Mouse (Mus musculus): ENCODE results near the gene Thoc3. TPM values are rescaled to one million over a fixed set of nuclear protein-coding genes. Genes with fewer than 3 reads are reported as not detected.
A peak's percentile ranks its signal among the peaks of the same experiment; 100 is the strongest.
"Not testable (repeated sequence)": the region's sequence is repeated elsewhere in the genome, so short reads cannot be mapped to it uniquely, and the experiment has no call there.

Thoc3 gene
- 10 to 100 TPM; 27.9 to 41.2 TPM for total RNA-seq (2021)
- long read RNA-seq, transcript Thoc3-201 (6 exons, 2,335 nt) = major isoform, 20 of 21 reads
- long read RNA-seq, partial matches to known transcripts = 0 of 21 reads
- long read RNA-seq, other reads (novel, unspliced or antisense) = 1 of 21 reads

GRCm38 (mm10) chr13:54468098-54469011 lies at the start of gene Thoc3:
Thoc3 (minus strand) TSS chr13:54468849.
- DNase-seq (ENCODE audit: low spot score in 2 of 2) = peak; percentile 89 to 95

- peak in 1 of 2 experiments; percentile 22 for DNase-seq (ENCODE audit: low spot score in 2 of 2)
Measured at GRCm38 (mm10) chr13:54505920-54506319, 37.3 kb upstream of the Thoc3 start.

- DNase-seq (ENCODE audit: low spot score in 2 of 2) = no peak
Measured at GRCm38 (mm10) chr13:54504611-54505260, 36.1 kb upstream of the Thoc3 start.

- peak; percentile 30 to 61 for DNase-seq (ENCODE audit: low spot score in 2 of 2)
Measured at GRCm38 (mm10) chr13:54503604-54504521, 35.2 kb upstream of the Thoc3 start, which contains the start of gene Simc1. Simc1 (plus strand) TSS chr13:54503779.

- peak in 1 of 2 experiments; percentile 6 for DNase-seq (ENCODE audit: low spot score in 2 of 2)
Measured at GRCm38 (mm10) chr13:54503278-54503603, 34.6 kb upstream of the Thoc3 start.

- DNase-seq (ENCODE audit: low spot score in 2 of 2) = no peak
Measured at GRCm38 (mm10) chr13:54501957-54502690, 33.5 kb upstream of the Thoc3 start.

GRCm38 (mm10) chr13:54501352-54501751 lies 32.7 kb upstream of the Thoc3 start:
- no peak for DNase-seq (ENCODE audit: low spot score in 2 of 2)

- not testable (repeated sequence) for DNase-seq (ENCODE audit: low spot score in 2 of 2)
Measured at GRCm38 (mm10) chr13:54499551-54499950, 30.9 kb upstream of the Thoc3 start.

- DNase-seq (ENCODE audit: low spot score in 2 of 2) = no peak
Measured at GRCm38 (mm10) chr13:54491381-54491780, 22.7 kb upstream of the Thoc3 start.

- no peak for DNase-seq (ENCODE audit: low spot score in 2 of 2)
Measured at GRCm38 (mm10) chr13:54490411-54490810, 21.8 kb upstream of the Thoc3 start.

GRCm38 (mm10) chr13:54481498-54481897 lies 12.8 kb upstream of the Thoc3 start:
- no peak for DNase-seq (ENCODE audit: low spot score in 2 of 2)

GRCm38 (mm10) chr13:54479286-54479685 lies 10.6 kb upstream of the Thoc3 start:
- DNase-seq (ENCODE audit: low spot score in 2 of 2) = no peak

- DNase-seq (ENCODE audit: low spot score in 2 of 2) = no peak
Measured at GRCm38 (mm10) chr13:54475702-54476101, 7.1 kb upstream of the Thoc3 start.

GRCm38 (mm10) chr13:54474996-54475395 lies 6.3 kb upstream of the Thoc3 start:
- DNase-seq (ENCODE audit: low spot score in 2 of 2) = no peak

- no peak for DNase-seq (ENCODE audit: low spot score in 2 of 2)
Measured at GRCm38 (mm10) chr13:54471967-54472366, 3.3 kb upstream of the Thoc3 start.

GRCm38 (mm10) chr13:54469012-54469354 lies 334 bp upstream of the Thoc3 start:
- DNase-seq (ENCODE audit: low spot score in 2 of 2) = no peak

- no peak for DNase-seq (ENCODE audit: low spot score in 2 of 2)
Measured at GRCm38 (mm10) chr13:54459282-54459681, 9.4 kb downstream of the Thoc3 start.

GRCm38 (mm10) chr13:54457062-54457461 lies 11.6 kb downstream of the Thoc3 start:
- DNase-seq (ENCODE audit: low spot score in 2 of 2) = no peak

GRCm38 (mm10) chr13:54447496-54448224 lies 21.0 kb downstream of the Thoc3 start:
- peak in 1 of 2 experiments; percentile 66 for DNase-seq (ENCODE audit: low spot score in 2 of 2)

Measured in layer of hippocampus, adult 18-20 months (tissue).